13 mouse cellular contexts compared by ENCODE assay signal in genomic region chr8:70529741-70530161, GRCm38 (mm10). TPM values are rescaled to one million over a fixed set of nuclear protein-coding genes. Genes with fewer than 3 reads are reported as not detected.
DNase-seq lines count a peak whose midpoint lies in the region; ATAC-seq and TF ChIP-seq lines count a peak whose summit lies in the region.
"Had no signal": no experiment of that assay in that cellular context is flagged by ENCODE, and none has a peak within 500 bp of the region (broad histone marks: within the 10 kb centered on the region; RNA-seq: fewer than 3 reads in every experiment).

No protein-coding gene starts in this region.

- no peak for TF ChIP-seq CTCF in kidney, adult 2 months (conservative IDR thresholded peaks at IDR 0.05; ENCODE audit: insufficient read depth, insufficient read length, low read depth, low read length)

- H3K4me3 ChIP-seq in kidney, adult 2 months (ENCODE audit: insufficient read depth, low read depth, low read length), result no peak overlapping the region

- H3K27me3 ChIP-seq in kidney, adult 2 months (replicated peaks; ENCODE audit: control insufficient read depth, insufficient read depth, low read length), result no peaks in the 10 kb centered on the region
- H3K27me3 ChIP-seq: embryonic facial prominence, embryonic 13.5 days had no signal

- no peak for TF ChIP-seq POLR2A in kidney, adult 2 months (IDR thresholded peaks at IDR 0.05; ENCODE audit: low read depth, low read length)

- peaks cover 13% of the 10 kb centered on the region; the same call in 1 of the 2 replicates for H3K4me1 ChIP-seq in kidney, adult 2 months (ENCODE audit: control insufficient read depth, insufficient read depth, low read length)

- 74% methylated on average over 3 of the region's 3 CpGs for WGBS in kidney, adult 2 months

- H3K27ac ChIP-seq in kidney, adult 2 months (ENCODE audit: insufficient read depth, low read depth, low read length), result no peak overlapping the region
- H3K27ac ChIP-seq: embryonic facial prominence, embryonic 13.5 days had no signal

- DNase-seq in kidney, adult 2 months, result peak; percentile 49
- no peak for DNase-seq in kidney, adult 18-20 months
- DNase-seq in adipocyte (ENCODE audit: low spot score), result peak; percentile 89
- no peak for DNase-seq in right cerebral cortex, postnatal 25 days
- DNase-seq in right cerebral cortex, postnatal 14 days, result no peak
- DNase-seq: cerebellum, adult 9-10 months; heart, adult 18-20 months; kidney, postnatal 14 days; thymus, adult 2 months had no signal

- peak; percentile 51 for ATAC-seq in erythroblast, adult 5-6 weeks (replicated peaks; ENCODE audit: low FRiP score, poor library complexity, severe bottlenecking)
- peak; percentile 24 for ATAC-seq in megakaryocyte-erythroid progenitor cell, adult 5-6 weeks (replicated peaks; ENCODE audit: low FRiP score, low TSS enrichment, poor library complexity, severe bottlenecking)
- ATAC-seq: activated CD4-positive, CD25-positive, alpha-beta regulatory T cell, adult 4 months had no signal

- no peaks in the 10 kb centered on the region for H3K36me3 ChIP-seq in kidney, adult 2 months (ENCODE audit: control insufficient read depth, insufficient read depth, low read length)

RNA-seq across cellular contexts. Expression of gene Kxd1, which starts 2.0 kb away (rescaled TPM):
- polyA plus RNA-seq in kidney, adult 2 months (2012; rRNA removed), result 151 TPM in 2 replicates
- 21.7 and 45.3 TPM in 2 replicates for total RNA-seq in erythroblast, adult 5-6 weeks (2015; ENCODE audit: low replicate concordance)
- 10.9 and 18.1 TPM in 2 replicates for total RNA-seq in erythroblast, adult 5-6 weeks (2017; ENCODE audit: low replicate concordance)
- total RNA-seq in megakaryocyte-erythroid progenitor cell, adult 5-6 weeks (2014; fragmentation: Nextera tagmentation), result 78.1 and 81.8 TPM in 2 replicates
- 65.5 and 93.7 TPM in 2 replicates for total RNA-seq in megakaryocyte-erythroid progenitor cell, adult 5-6 weeks (2017)

RNA-seq across cellular contexts. Expression of gene Fkbp8, which starts 2.2 kb away (rescaled TPM):
- polyA plus RNA-seq in kidney, adult 2 months (2012; rRNA removed), result 320 and 410 TPM in 2 replicates
- 27.1 and 47.4 TPM in 2 replicates for total RNA-seq in erythroblast, adult 5-6 weeks (2015; ENCODE audit: low replicate concordance)
- total RNA-seq in erythroblast, adult 5-6 weeks (2017; ENCODE audit: low replicate concordance), result 53.5 and 56.9 TPM in 2 replicates
- total RNA-seq in megakaryocyte-erythroid progenitor cell, adult 5-6 weeks (2014; fragmentation: Nextera tagmentation), result 140 and 265 TPM in 2 replicates
- total RNA-seq in megakaryocyte-erythroid progenitor cell, adult 5-6 weeks (2017), result 172 and 176 TPM in 2 replicates

RNA-seq across cellular contexts. Expression of gene Ell, which starts 9.5 kb away (rescaled TPM):
- polyA plus RNA-seq in kidney, adult 2 months (2012; rRNA removed), result 16.4 and 18.1 TPM in 2 replicates
- total RNA-seq in erythroblast, adult 5-6 weeks (2015; ENCODE audit: low replicate concordance), result 2.5 and 5.2 TPM in 2 replicates
- 4.0 and 4.7 TPM in 2 replicates for total RNA-seq in erythroblast, adult 5-6 weeks (2017; ENCODE audit: low replicate concordance)
- total RNA-seq in megakaryocyte-erythroid progenitor cell, adult 5-6 weeks (2014; fragmentation: Nextera tagmentation), result 14.7 and 22.0 TPM in 2 replicates
- total RNA-seq in megakaryocyte-erythroid progenitor cell, adult 5-6 weeks (2017), result 7.9 and 10.7 TPM in 2 replicates

RNA-seq across cellular contexts. Expression of gene Uba52, which starts 19.1 kb away (rescaled TPM):
- 620 and 835 TPM in 2 replicates for polyA plus RNA-seq in kidney, adult 2 months (2012; rRNA removed)
- total RNA-seq in erythroblast, adult 5-6 weeks (2015; ENCODE audit: low replicate concordance), result 653 and 914 TPM in 2 replicates
- total RNA-seq in erythroblast, adult 5-6 weeks (2017; ENCODE audit: low replicate concordance), result 249 and 1,009 TPM in 2 replicates
- 2,751 and 3,393 TPM in 2 replicates for total RNA-seq in megakaryocyte-erythroid progenitor cell, adult 5-6 weeks (2014; fragmentation: Nextera tagmentation)
- total RNA-seq in megakaryocyte-erythroid progenitor cell, adult 5-6 weeks (2017), result 4,463 and 5,230 TPM in 2 replicates

RNA-seq across cellular contexts. Expression of gene Rex1bd, which starts 23.2 kb away (rescaled TPM):
- 161 and 177 TPM in 2 replicates for polyA plus RNA-seq in kidney, adult 2 months (2012; rRNA removed)
- total RNA-seq in erythroblast, adult 5-6 weeks (2015; ENCODE audit: low replicate concordance), result 2.9 and 14.0 TPM in 2 replicates
- total RNA-seq in erythroblast, adult 5-6 weeks (2017; ENCODE audit: low replicate concordance), result 5.2 and 9.5 TPM in 2 replicates
- total RNA-seq in megakaryocyte-erythroid progenitor cell, adult 5-6 weeks (2014; fragmentation: Nextera tagmentation), result 53.5 and 57.0 TPM in 2 replicates
- total RNA-seq in megakaryocyte-erythroid progenitor cell, adult 5-6 weeks (2017), result 25.8 and 48.7 TPM in 2 replicates

Comparison
In these comparisons a context has a peak if more than half of its experiments do, and no peak if none do; other contexts are left out.
1. DNase-seq: peak in kidney, adult 2 months (single experiment) and adipocyte (single experiment); none in kidney, adult 18-20 months (single experiment), right cerebral cortex, postnatal 25 days (single experiment) and right cerebral cortex, postnatal 14 days (single experiment).